Mouse (Mus musculus): ENCODE measurements around the gene Bcam.

Gene Bcam

DNA sequence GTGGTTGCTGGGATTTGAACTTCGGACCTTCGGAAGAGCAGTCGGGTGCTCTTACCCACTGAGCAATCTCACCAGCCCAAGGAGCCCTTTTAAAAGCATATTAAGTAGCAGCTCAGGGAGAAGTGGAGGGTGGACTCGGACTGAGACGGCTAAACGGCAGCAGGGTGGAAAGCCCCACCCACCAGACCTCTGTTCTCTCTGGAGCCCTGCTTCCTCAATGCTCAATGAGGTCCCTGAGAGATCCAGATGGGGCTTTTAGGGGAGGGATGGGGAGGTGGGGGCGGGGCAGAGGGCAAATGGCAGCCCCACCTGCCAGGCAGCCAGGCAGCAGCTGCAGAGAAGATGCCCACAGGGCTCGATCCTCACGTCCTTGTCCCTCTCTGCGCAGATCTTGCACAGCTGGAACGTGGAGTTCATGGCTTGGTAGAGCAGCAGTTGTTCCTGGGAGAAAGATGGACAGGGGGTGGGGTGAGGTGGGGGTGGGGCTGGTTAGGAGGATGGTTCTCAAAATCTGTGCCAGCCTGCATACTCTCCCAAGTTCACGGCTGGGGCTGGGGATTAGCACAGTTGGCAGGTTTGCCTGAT, 15.2 kb upstream of the Bcam start:
- DNase-seq (ENCODE audit: low spot score in 2 of 2), result no peak

DNA sequence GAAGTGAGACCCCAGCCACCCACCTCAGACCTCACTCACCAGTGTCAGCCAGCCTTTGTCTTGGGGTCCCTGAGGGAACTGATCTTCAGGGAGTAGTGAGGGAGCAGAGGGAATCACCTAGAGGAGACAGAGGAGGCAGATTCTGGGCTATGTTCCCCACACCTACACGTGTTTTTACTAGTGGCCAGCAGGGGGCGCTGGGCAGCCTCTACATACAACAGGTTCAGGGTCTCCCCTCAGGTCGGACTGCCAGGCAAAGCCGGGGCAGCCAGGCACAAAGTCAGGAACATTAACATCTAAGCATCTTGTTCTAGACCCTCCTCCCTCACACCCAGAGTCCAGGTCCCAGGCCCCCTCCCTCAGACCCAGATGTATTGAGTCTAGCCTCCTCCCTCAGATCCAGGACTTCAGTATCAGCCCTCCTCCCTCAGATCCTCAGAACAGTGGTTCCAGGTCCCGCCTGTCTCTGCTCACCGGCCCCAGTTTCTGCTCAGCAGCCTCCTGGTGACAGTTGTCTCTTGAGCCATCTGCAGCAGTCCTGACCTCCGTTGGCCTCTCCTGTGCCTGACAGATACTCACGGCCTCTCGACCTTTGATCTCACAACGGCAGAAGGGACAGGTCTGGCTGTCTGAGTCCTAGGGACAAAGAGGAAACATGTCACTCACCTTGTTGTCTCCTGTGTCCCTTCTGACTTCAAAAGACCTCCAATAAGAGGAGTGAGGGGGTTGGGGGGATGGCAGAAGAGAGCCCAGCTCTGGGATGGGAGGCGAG, 14.1 kb upstream of the Bcam start:
- no peak for DNase-seq (ENCODE audit: low spot score in 2 of 2)

DNA sequence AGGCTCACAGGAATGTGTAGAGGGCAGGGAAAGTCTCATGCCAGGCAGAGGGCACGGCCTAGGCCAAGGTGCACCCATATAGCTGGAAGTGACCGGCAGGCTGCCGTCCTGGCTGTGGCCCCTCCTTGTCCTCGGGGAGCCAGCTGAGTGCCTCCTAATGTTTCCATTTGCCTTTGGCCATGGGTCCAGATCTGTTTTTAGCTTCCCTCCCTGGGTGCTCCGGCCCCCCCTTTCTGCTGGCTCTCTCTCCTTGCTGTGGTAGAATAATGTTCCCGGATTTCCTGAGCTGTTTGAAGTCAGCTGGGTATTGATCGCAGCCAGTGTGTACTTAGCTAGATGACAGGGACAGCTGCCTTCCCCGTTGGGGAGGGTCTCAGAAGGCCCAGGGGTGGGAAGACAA, 12.8 kb upstream of the Bcam start:
- no peak for DNase-seq (ENCODE audit: low spot score in 2 of 2)

DNA sequence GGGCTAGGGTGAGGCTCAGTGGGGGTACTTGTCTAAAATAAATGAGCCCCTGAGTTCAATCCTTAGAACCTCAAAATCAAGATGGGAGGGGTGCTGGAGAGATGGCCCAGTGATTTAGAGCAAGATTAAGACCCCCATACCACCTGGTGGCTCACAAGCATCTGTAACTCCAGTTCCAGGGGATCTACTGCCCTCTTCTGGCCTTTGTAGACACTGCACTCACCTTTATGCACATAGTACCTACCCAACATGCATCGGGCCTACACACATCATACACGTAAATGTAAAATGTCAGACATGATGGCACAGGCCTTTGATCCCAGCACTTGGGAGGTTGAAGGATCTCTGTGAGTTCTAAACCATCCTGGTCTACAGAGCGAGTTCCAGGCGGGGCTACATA, 11.8 kb upstream of the Bcam start:
- no peak for DNase-seq (ENCODE audit: low spot score in 2 of 2)

DNA sequence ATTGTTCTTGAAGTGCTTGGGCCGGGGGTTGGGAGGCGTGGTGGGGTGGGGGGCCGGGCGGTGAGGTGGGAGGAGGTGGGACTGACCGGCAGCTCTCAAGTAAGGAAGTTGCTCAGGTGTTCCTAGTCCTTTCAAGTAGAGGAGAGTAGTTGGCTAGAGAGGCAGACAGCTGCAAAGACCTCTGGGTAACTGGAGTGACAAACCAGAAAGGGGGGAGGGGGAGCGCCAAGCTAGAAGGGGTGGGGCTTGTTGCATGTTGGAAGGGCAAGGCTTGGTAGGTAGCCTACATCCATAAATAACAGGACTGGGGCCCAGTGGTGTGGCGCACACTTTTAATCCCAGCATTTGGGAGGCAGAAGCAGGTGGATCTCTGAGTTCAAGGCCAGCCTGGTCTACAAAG, 10.9 kb upstream of the Bcam start:
- DNase-seq (ENCODE audit: low spot score in 2 of 2), result no peak

DNA sequence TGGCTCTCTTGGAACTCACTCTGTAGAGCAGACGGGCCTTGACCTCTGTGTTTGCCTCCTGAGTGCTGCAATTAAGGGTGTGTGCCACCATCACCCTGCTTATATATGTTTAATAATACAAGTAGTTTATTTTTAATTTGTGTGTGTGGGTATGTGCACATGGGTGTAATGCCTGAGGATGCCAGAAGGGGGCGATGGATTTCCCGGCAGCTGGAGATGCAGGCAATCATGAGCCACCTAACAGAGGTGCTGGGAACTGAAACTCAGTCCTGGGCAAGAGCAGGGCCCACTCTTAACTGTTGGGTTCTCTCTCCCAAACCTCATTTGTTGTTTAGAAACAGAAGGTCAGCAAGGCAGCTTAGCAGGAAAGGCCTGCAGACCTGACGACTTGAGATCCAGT, 9.1 kb upstream of the Bcam start:
- no peak for DNase-seq (ENCODE audit: low spot score in 2 of 2)

DNA sequence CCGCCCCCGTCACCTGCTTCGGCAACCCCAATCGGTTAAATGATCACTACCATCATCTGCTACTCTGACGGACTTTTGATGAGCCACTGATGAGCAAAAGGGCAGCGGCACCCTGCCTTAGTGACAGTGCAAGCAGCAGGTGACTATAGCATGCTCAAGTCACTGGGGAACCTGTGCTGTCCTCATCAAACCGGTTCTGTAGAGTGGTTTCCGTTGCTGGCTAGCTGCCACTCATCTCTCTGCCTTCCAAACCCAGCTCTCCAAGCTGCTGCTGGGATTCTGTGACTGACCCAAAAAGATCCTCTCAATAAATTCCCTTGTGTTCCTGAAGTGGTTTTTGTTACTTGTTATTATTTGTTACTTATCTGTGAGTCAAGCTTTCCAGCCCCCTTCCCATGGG, 7.8 kb upstream of the Bcam start:
- DNase-seq (ENCODE audit: low spot score in 2 of 2), result no peak

DNA sequence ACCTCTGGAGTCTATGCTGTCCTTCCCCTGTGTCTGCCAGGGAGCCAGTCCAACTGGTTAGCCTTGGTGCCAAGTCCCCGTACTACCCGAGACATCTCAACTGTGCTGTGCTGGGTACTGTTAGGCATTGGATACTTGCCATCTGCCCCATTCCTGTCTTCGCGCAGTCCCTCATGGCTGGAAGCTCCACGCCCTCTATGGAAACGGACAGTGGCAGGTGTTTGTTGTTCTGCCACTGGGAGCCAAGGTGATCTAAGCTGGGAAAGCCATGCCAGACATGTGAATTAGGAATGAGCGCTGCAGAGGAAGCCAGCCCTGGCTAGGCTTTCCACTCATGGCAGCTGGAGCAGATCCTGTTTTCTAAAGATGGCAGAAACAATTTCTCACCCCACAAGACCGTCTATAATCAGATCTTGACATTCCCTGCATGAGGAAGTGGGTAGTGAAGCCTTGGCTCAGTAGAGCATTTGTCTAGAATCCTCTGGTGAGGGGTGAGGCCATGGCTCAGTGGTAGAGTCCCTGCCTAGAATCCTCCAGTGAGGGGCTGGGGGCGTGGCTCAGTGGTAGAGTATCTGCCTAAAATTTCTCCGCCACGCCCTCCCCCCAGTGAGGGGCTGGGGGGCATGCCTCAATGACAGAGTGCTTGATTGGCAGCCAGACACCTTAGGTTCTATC, 6.4 kb upstream of the Bcam start:
- DNase-seq (ENCODE audit: low spot score in 2 of 2), result no peak

DNA sequence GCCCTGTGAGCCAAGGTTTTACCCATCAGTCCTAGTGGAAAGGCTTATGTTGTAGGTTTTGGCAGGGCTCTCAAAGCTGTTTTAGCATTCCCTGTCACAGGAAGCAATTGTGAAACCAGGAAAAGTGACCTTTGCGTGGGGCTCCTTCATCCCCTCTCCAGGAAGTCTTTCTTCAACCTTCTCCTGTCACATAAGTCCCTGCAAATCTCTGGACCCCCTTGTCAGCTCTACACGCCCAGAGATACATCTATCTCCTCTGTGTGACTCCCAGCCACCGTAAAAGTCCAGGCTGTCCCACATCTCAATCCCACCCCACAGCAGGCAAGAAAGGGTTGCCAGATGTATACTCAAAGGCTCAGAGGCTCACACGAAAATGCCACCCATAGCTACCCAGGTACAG, 866 bp upstream of the Bcam start:
- DNase-seq (ENCODE audit: low spot score in 2 of 2), result no peak

DNA sequence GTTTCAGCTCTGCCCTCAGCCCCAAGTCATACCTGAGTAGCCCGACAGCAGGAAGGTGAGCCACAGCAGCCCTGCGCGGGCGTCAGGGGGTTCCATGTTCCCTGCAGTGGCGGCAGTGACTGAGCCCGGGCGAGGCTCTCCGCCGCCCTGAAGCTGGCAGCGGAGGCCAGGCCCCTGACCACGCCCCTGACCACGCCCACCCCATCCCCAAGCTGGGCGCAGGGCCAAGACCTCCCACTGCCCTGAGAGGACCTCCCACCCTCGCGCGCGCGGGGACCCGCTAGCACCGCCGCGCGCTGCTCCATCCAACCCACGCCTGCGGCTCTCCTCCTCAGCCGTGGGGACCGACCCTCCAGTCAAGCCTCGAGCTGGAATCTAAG, 451 bp downstream of the Bcam start:
- DNase-seq (ENCODE audit: low spot score in 2 of 2), result peak; percentile 41 to 46

DNA sequence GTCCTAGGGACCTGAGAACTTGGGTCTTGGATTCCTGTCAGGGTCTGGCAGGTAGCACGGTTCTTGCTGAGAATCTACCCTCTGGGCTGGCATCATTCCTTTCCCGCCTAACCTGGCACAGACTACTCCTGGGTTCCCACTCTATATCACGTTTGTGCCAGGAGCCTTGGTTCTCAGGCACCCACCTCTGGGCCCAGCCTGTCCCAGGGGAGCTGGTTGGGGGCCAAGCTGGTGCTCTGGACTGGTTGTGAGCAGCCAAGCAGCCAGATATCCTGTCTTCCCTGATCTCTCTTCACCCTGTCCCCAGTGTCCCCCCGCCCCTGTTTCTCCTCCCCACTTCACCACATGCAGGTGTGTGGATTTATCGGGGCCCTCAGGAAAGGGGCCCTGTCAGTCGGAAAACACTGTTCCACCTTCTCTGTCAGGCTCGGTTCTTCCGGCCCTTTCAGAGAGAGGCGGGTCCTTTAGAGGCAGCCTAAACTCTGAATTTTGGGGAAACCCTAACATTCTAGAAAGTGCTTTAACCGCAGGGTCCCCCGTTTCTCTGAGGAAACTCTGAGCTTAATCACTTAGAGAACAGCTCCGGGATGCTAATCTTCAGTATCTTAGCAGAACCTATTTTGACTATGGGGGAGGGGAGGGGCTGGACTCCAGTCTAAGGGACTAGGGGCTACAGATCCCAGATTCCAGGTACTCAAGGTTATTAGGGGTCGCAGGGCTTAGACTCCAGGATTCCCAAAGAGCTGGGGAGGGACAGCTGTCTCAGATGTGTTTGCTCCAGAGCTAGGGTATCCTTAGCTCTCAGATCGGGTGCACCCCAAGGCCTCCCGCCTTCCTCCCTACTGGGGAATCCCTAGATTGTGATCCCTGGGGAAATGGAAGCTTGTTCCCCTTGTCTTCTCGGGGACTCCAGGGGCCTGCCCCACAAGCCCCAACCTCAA, 1.1 kb downstream of the Bcam start:
- no peak for DNase-seq (ENCODE audit: low spot score in 2 of 2)

DNA sequence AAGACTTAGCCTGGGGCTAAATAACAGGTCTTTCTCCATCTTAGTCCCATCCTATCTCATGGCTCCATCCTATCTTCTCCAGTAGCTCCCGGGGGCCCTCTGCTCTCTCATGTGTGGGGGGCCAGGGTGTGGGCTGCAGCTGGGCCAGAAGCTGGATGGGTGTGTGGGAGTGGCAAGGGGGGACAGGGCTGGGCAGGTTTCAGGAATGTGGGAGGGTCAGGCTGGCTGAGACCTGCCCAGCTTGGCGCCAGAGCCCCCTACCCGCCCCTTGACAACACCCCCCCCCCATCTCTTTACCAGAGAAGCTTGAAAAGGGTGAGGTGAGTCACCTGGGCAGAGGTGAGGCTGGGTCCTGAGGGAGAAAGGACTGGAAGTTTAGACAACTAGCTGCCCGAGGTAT, 1.8 kb downstream of the Bcam start:
- no peak for DNase-seq (ENCODE audit: low spot score in 2 of 2)

DNA sequence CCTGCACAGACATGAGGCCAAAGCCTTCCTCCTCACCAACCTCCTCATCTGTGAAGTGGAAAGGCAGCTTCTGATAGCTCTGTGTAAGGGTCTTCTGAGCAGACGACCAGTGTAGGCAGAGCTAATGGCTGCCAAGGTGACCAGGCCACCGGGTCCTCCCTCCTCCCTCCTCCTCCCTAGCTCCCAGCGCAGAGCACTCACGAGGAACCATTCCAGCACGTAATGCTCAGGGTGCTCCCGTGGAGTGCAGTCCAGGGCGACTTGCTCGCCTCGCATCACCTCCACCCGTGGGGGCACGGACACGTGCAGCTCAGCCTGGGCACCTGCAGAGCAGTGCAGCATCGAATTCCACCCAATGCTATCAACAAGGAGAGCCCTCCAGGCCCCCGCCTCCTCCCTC, 2.6 kb downstream of the Bcam start:
- DNase-seq (ENCODE audit: low spot score in 2 of 2), result no peak

DNA sequence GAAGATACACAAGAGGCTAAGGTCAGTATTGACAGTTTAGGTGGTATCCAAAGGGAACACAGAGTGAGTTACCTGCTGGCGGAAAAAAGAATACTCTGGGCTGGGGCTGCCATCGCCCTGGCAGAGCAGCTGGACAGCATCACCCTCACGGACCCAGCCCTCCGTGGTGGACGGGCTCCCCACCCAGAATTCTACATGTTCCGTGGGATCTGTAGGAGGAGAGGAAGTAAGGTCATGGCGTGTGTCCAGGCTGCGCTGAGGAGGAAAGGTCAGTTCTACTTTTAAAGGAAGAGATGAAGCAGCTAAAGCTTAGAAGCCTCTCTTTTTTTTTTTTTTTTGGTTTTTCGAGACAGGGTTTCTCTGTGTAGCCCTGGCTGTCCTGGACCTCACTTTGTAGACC, 6.2 kb downstream of the Bcam start:
- DNase-seq (ENCODE audit: low spot score in 2 of 2), result no peak

DNA sequence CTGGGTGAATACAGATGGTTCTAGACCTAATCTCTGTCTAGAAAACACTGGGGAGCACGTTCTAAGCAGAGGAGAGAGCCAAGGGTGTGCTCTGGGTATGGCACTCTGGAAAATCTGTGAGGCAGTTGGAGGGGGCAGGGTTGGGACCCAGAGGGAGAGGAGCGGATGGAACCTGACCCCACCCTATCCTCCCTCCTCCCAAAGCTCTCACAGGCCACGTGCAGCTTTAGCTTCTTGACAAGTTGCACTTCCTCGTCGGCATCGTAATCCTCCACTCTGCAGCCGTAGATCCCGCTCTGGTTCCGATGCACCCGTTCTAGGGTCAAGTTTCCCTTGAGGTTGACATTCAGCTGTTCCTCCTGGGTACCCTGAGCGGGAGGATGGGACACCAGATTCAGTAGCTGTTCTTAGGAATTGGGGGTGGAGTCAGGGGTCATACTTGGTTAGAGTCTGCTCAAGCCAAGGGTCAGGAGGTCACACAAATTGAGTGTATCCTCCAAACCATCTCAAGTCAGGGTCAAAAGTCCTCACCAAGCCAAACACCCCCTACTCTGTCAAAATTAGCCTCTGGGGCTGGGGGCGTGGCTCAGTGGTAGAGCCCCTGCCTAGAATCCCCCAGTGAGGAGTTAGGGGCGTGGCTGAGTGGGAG, 6.9 kb downstream of the Bcam start:
- DNase-seq (ENCODE audit: low spot score in 2 of 2), result no peak

DNA sequence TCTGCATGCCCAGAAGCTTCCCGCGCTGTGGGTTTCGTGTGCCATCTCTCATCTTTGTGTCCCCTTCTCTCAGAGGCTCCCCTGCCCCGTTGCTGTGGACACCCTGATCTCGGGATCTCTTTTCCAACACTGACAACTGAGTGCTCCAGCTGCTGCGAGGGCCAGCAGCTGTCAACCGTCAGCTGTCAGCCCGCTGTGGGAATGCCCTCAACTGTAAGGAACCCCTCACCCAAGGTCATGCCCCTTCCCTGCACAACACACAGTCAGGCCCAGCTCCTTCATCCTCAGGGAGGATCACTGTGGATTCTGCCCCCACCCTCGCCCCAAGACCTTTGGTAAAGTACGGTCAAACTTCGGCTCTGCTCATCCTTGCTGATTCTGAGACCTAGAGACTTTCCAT, 8.5 kb downstream of the Bcam start:
- DNase-seq (ENCODE audit: low spot score in 2 of 2), result no peak

DNA sequence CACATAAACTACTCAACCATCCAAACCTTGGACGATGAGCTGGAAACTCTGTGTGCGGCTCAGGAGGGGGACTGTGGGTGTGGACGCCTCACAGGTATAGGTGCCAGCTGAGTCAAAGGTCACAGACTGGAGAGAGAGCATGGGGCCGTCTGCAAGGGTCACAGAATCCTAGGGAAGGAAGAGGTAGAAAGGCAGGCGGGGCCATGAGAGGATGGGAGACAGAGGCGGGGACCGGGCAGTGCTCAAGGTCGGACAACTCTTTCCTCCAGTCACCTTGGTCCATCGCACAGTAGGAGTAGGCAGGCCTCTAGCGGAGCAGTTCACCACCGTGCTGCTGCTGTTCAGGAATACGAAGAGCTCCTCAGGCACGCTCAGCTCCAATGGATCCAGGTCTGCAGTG, 10.8 kb downstream of the Bcam start:
- DNase-seq (ENCODE audit: low spot score in 2 of 2), result no peak

DNA sequence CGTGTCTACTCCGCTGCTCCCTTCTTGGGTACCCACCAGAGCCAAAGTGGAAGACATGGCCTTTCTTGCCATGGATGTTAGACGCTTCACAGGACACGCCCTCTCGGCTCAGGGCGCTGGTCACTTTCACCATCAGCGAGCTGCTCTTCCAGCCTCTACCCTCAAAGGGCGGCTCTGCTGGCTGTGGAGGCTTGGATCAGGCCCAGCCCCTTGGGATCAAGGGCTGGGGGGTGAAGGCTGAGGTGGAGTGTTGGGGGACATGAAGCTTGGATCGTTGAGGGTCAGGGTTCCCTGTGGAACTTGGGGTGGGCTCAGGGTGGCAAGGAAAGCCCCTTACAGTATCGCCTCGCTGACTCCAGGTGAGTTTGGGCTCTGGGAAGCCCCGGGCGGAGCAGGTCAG, 12.2 kb downstream of the Bcam start:
- DNase-seq (ENCODE audit: low spot score in 2 of 2), result no peak

DNA sequence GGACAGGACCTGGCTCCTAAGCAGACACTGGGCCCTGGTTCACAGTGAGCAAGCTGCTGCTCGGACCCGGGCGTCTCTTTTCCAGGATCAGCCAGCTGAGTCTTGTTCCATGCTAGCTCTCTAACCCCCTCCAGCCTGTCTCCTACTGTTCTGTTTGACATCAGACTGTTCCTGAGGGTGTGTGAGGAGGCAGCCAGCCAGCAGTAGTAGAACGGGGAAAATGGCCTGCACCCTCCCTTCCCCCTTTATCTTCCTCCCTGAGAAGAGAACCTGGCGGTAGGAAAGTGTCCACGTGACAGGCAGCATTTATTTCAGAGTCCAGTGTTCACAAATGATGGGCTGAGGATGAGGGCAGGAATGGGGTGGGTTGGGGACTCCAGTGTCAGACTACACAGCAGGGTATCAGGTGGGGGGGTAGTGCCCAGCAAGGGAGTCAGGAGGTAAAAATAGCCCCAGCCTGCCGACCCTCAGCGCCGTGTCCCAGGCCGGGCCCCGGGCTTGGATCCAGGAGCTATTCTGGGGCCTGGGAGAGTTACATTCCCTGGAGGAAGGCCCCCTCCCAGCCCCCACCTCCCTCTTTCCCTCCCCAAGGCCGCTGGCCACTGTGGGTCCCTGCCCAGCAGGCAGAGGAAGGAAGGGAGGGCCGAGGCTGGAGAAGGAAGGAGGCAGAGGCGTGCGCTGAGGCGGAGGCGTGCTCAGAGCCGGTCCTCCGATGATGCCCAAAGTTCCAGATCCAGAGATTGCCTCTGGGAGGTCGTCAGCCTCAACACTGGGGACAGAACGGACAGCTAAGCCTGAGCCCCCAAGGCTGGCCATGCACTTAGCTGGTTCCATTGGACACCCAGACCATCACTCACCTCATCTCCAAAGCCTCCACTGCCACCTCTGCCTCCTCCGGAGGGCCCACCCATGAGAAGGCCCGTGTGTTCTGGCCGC, 14.7 kb downstream of the Bcam start:
- DNase-seq (ENCODE audit: low spot score in 2 of 2), result no peak

DNA sequence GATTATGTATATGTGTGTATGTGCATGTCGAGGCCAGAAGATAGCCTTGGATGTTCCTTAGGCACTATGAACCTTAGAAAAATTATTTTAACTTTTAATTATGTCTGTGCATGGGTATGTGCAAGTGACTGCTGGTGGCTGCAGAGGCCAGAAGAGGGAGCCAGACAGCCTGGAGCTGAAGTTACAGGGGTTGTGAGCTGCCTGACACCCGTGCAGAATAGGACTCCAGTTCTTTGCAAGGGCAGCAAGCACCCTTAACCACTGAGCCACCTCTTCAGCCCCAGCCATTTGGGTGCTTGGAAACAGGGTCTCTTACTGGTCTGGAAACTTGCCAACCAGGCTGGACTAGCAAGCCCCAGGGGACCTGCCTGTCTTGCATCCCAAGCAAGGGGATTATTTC, 15.8 kb downstream of the Bcam start:
- DNase-seq (ENCODE audit: low spot score in 2 of 2), result no peak

DNA sequence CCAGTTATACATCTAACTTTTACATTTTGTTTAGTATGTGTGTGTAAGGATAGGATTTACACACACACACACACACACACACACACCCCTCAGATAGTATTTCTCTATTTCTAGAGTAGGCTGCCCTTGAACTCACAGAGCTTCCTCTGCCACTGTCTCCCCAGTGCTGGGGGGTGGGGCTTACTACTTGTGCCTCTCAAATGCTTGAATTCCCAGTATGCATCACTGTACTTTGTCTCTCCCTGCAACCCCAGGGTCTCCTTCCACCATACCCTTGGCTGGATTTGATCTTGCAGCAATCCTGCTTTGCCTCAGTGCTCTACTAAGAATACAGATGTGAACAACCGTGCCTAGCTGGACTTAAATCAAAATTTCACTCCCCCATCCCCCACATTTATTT, 16.8 kb downstream of the Bcam start:
- no peak for DNase-seq (ENCODE audit: low spot score in 2 of 2)
